Mouse (Mus musculus): ENCODE data around the gene Dvl2. TPM values are rescaled to one million over a fixed set of nuclear protein-coding genes. Genes with fewer than 3 reads are reported as not detected.
A peak's percentile ranks its signal among the peaks of the same experiment; 100 is the strongest.

Gene Dvl2
- polyA plus RNA-seq, 1 experiment, result 45.7 TPM

- TF ChIP-seq CTCF (IDR thresholded peaks at IDR 0.05; ENCODE audit: borderline replicate concordance, extremely low read depth, insufficient read depth, insufficient read length) (no peak), POLR2A (IDR thresholded peaks at IDR 0.05; ENCODE audit: borderline replicate concordance, extremely low read depth, insufficient read depth, insufficient read length, poor library complexity, severe bottlenecking) (no peak)
- DNase-seq (ENCODE audit: low read depth), result peak; percentile 61
Measured at GRCm38 (mm10) chr11:69996161-69997061, 4.0 kb upstream of the Dvl2 start.

- TF ChIP-seq POLR2A (IDR thresholded peaks at IDR 0.05; ENCODE audit: borderline replicate concordance, extremely low read depth, insufficient read depth, insufficient read length, poor library complexity, severe bottlenecking), result 0 out of 2 replicates have a peak, but pooled peaks have one; percentile 41
- no peak for TF ChIP-seq CTCF (IDR thresholded peaks at IDR 0.05; ENCODE audit: borderline replicate concordance, extremely low read depth, insufficient read depth, insufficient read length)
- DNase-seq (ENCODE audit: low read depth), result peak; percentile 84
Measured at GRCm38 (mm10) chr11:69997070-69997509, 3.3 kb upstream of the Dvl2 start.

- no peak for DNase-seq (ENCODE audit: low read depth)
- TF ChIP-seq POLR2A (IDR thresholded peaks at IDR 0.05; ENCODE audit: borderline replicate concordance, extremely low read depth, insufficient read depth, insufficient read length, poor library complexity, severe bottlenecking), result no peak
- TF ChIP-seq CTCF (IDR thresholded peaks at IDR 0.05; ENCODE audit: borderline replicate concordance, extremely low read depth, insufficient read depth, insufficient read length), result peak; percentile 21; the same call in 1 of the 2 replicates
Measured at GRCm38 (mm10) chr11:69998567-69999491, 1.6 kb upstream of the Dvl2 start.

GRCm38 (mm10) chr11:69999666-70000065 is 729 bp upstream of the Dvl2 start:
- TF ChIP-seq POLR2A (IDR thresholded peaks at IDR 0.05; ENCODE audit: borderline replicate concordance, extremely low read depth, insufficient read depth, insufficient read length, poor library complexity, severe bottlenecking), result no peak
- TF ChIP-seq CTCF (IDR thresholded peaks at IDR 0.05; ENCODE audit: borderline replicate concordance, extremely low read depth, insufficient read depth, insufficient read length), result no peak
- no peak for DNase-seq (ENCODE audit: low read depth)

GRCm38 (mm10) chr11:70001159-70001558 is 764 bp downstream of the Dvl2 start:
- TF ChIP-seq CTCF (IDR thresholded peaks at IDR 0.05; ENCODE audit: borderline replicate concordance, extremely low read depth, insufficient read depth, insufficient read length), result no peak
- no peak for TF ChIP-seq POLR2A (IDR thresholded peaks at IDR 0.05; ENCODE audit: borderline replicate concordance, extremely low read depth, insufficient read depth, insufficient read length, poor library complexity, severe bottlenecking)
- no peak for DNase-seq (ENCODE audit: low read depth)

- peak; percentile 62 for DNase-seq (ENCODE audit: low read depth)
- TF ChIP-seq POLR2A (IDR thresholded peaks at IDR 0.05; ENCODE audit: borderline replicate concordance, extremely low read depth, insufficient read depth, insufficient read length, poor library complexity, severe bottlenecking), result no peak
- TF ChIP-seq CTCF (IDR thresholded peaks at IDR 0.05; ENCODE audit: borderline replicate concordance, extremely low read depth, insufficient read depth, insufficient read length), result peak; percentile 48; the same call in 1 of the 2 replicates
Measured at GRCm38 (mm10) chr11:70001865-70002264, 1.5 kb downstream of the Dvl2 start.

GRCm38 (mm10) chr11:70002471-70002870 is 2.1 kb downstream of the Dvl2 start:
- TF ChIP-seq CTCF (IDR thresholded peaks at IDR 0.05; ENCODE audit: borderline replicate concordance, extremely low read depth, insufficient read depth, insufficient read length), result no peak
- TF ChIP-seq POLR2A (IDR thresholded peaks at IDR 0.05; ENCODE audit: borderline replicate concordance, extremely low read depth, insufficient read depth, insufficient read length, poor library complexity, severe bottlenecking), result no peak
- DNase-seq (ENCODE audit: low read depth), result no peak

- DNase-seq (ENCODE audit: low read depth), result no peak
Measured at GRCm38 (mm10) chr11:70005521-70005920, 5.1 kb downstream of the Dvl2 start.

GRCm38 (mm10) chr11:70010033-70010432 is 9.6 kb downstream of the Dvl2 start:
- DNase-seq (ENCODE audit: low read depth), result no peak
- no peak for TF ChIP-seq POLR2A (IDR thresholded peaks at IDR 0.05; ENCODE audit: borderline replicate concordance, extremely low read depth, insufficient read depth, insufficient read length, poor library complexity, severe bottlenecking)
- no peak for TF ChIP-seq CTCF (IDR thresholded peaks at IDR 0.05; ENCODE audit: borderline replicate concordance, extremely low read depth, insufficient read depth, insufficient read length)

More at GRCm38 (mm10) chr11:70005521-70005920, 5.1 kb downstream of the Dvl2 start:
- TF ChIP-seq POLR2A (IDR thresholded peaks at IDR 0.05; ENCODE audit: borderline replicate concordance, extremely low read depth, insufficient read depth, insufficient read length, poor library complexity, severe bottlenecking) (no peak), CTCF (IDR thresholded peaks at IDR 0.05; ENCODE audit: borderline replicate concordance, extremely low read depth, insufficient read depth, insufficient read length) (peak; percentile 42)

- no peak for TF ChIP-seq POLR2A (IDR thresholded peaks at IDR 0.05; ENCODE audit: borderline replicate concordance, extremely low read depth, insufficient read depth, insufficient read length, poor library complexity, severe bottlenecking)
- TF ChIP-seq CTCF (IDR thresholded peaks at IDR 0.05; ENCODE audit: borderline replicate concordance, extremely low read depth, insufficient read depth, insufficient read length), result no peak
- DNase-seq (ENCODE audit: low read depth), result no peak
Measured at GRCm38 (mm10) chr11:70010548-70010947, 10.2 kb downstream of the Dvl2 start.

- DNase-seq (ENCODE audit: low read depth), result no peak
- TF ChIP-seq CTCF (IDR thresholded peaks at IDR 0.05; ENCODE audit: borderline replicate concordance, extremely low read depth, insufficient read depth, insufficient read length), result no peak
- no peak for TF ChIP-seq POLR2A (IDR thresholded peaks at IDR 0.05; ENCODE audit: borderline replicate concordance, extremely low read depth, insufficient read depth, insufficient read length, poor library complexity, severe bottlenecking)
Measured at GRCm38 (mm10) chr11:70010961-70011360, 10.6 kb downstream of the Dvl2 start.

Measured in brain, embryonic 14.5 days (tissue).